Mouse (Mus musculus): ENCODE results near the gene Cavin1. TPM values are rescaled to one million over a fixed set of nuclear protein-coding genes. Genes with fewer than 3 reads are reported as not detected.

The Cavin1 gene
- total RNA-seq (2015) (0.51 and 1.7 TPM in 2 replicates), total RNA-seq (2017) (1.4 and 2.5 TPM in 2 replicates)

DNA sequence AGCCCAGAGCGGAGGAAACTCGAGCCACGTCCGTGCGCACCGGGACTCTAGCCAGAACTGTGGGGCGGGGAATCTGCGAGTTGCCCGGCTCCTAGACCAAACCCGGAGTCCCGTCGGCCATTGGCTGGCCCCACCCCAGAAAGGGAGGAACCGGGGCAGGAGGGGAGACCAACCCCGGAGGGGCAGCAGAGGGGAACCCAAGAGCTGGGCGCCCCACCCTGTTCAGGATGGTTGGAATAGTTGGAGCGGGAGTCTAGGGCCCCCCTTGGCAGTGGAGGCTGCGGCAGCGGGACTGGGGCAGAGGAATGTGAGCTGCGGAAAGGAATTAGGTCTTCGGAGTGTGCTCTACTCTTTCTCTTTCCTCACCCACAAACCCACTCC lies at the start of gene Cavin1:
Cavin1 (minus strand) TSS at position 331 of the 381 bp plus-strand sequence.
- peak; percentile 56 for ATAC-seq (replicated peaks; ENCODE audit: poor library complexity)

DNA sequence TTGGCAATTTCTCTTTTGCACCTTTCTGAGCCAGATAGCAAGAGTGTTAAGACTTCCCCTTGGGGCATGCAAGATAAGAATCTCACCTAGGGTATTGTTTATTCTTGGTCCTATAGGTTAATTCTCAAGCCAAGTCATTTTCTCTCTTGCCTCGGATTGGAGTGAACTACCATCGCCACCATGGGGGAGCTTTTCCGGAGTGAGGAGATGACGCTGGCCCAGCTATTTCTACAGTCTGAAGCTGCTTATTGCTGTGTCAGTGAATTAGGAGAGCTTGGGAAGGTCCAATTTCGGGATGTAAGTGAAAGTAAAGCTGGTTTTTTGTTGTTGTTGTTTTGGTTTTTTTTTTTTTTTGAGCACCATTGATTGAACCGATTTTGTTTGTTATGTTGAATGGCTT lies 41.0 kb upstream of the Cavin1 start:
- ATAC-seq (replicated peaks; ENCODE audit: poor library complexity), result no peak

DNA sequence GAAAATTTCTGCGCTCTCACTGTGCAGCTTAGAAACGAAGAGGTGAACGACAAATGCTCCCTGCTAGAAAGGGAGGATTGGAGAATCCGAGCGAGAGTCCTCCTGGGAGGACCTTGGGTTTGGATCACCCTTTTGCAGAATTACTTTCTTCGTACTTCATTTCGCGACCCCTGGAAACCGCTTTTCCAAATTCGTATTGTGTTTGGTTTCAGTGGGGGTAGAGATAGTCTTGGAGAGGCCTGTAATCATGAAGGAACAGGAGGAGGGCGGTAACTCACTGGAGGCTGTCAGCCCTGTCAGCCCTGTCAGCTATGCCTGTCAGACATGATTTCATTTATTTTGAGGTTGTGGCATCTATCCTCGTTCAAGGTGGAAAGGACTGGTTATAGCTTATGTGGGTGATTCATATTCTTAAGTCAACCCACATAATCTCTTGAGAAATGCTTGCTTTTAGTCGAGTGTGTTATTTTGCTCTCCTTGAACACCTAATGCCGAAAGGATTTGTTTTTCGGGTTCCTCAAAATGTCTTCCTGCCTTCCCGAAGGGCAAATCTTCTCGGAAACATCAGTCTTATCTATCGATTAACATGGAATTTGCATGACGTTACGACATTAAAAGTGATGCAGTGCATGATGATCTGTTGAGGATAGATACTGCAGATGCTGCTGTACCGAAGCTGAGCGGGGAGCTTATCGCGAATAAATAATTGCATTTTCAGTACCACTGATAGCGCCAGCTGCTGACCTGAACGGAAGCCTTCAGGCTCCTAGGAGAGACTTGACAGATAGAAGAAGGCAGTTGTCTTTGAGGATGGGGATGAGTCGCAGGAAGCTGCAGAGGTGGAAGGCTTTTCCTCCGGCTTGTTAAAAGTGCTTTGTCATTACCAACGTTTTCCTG lies 39.4 kb upstream of the Cavin1 start:
- peak; percentile 69 for ATAC-seq (replicated peaks; ENCODE audit: poor library complexity)

GRCm38 (mm10) chr11:101009046-101009887 lies 38.6 kb upstream of the Cavin1 start, which contains the start of gene Atp6v0a1:
Gene Atp6v0a1 (plus strand): TSS chr11:101009452.
- peak; percentile 94 for ATAC-seq (replicated peaks; ENCODE audit: poor library complexity)

DNA sequence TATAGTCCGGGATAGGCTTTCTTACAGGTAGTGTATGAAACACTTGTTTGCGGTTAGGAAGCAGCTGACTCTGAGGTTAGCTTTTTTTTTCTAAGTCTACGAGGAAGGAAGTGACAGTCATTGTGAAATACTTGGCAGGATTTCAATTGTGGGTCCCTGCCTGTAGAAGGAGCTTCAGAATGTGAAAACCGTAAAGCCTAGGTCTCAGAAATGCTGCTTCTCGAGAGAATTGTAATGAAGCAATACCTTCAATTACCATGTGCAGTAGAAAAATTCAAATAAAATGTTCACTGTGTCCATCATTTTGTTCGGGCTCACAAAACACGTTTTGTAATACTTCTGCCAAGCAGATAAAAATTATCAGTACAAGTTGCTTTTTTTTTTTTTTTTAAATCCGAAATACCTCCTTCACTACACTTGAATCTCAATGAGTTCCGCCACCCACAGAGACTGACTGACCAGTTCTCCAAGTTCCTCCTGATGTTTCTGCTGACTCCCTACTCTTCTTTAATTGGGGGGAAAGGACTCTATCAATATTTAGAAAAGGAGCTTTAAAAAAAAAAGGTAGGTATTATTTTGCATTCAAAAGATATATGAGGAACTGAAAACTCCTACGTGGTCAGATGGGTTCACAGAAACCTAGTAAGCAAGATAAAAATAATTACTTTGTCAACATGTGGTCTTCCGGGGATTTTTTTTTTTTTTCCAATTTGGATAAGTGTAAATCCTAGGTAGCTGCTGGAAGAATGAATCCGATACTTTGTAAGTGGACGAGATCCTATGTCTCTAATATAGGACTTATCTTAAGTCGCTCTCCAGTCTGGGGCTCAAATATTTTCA lies 37.7 kb upstream of the Cavin1 start:
- peak; percentile 27 for ATAC-seq (replicated peaks; ENCODE audit: poor library complexity)

DNA sequence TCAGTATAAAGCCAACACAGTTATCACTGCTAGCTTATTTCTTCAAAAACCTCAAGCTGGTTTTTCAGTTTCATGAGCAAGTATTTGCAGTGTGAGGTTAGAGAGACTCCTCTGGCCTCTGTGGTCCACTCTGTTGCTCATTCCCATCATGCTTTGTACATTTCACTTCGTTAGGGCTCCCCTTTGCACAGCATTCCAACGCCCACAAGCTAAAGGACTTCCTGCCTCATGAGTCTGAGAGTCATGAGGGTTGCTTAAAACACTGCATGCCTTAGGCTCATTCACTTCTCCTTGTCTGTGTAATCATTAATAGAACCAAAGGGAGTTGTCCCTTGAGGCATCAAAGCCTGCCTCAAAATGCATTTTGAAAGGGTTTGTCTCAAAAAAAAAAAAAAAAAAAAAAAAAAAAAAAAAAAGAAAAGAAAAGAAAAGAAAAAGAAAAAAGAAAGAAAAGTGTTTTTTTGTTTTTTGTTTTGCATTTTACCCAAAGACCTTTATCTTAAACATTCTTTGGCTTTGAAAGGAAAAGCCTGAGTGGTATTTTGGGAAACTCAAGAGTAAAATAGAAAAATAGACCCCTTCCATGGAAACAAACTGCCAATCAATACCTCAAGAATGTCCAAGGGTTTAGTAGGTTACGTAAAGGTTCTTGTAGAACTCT lies 32.5 kb upstream of the Cavin1 start:
- ATAC-seq (replicated peaks; ENCODE audit: poor library complexity), result peak; percentile 65

DNA sequence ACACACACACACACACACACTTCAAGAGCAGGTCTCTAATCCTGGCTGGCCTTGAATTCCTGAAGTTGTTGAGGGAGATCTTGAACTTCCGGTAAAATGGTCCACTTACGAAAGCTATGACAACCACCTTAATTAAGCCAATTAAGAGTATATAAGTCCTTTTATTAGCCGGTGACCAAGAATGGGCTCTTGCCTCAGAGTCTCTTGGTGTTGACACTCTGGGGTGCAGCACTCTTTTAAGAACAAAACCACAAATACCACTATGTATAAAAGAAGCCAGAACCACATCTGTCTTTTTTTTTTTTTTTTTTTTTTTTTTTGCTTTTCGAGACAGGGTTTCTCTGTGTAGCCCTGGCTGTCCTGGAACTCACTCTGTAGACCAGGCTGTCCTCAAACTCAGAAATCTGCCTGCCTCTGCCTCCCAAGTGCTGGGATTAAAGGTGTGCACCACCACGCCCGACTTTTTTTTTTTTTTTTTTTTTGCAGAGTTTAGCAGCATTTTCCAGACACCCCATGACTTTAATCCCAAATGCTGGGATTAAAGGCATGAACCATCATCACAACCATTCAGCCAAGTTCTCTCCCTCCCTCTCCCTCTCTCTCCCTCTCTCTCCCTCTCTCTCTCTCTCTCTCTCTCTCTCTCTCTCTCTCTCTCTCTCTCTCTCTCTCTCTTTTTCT lies 31.3 kb upstream of the Cavin1 start:
- ATAC-seq (replicated peaks; ENCODE audit: poor library complexity), result peak; percentile 66

GRCm38 (mm10) chr11:100999254-100999653 lies 28.6 kb upstream of the Cavin1 start:
- no peak for ATAC-seq (replicated peaks; ENCODE audit: poor library complexity)

DNA sequence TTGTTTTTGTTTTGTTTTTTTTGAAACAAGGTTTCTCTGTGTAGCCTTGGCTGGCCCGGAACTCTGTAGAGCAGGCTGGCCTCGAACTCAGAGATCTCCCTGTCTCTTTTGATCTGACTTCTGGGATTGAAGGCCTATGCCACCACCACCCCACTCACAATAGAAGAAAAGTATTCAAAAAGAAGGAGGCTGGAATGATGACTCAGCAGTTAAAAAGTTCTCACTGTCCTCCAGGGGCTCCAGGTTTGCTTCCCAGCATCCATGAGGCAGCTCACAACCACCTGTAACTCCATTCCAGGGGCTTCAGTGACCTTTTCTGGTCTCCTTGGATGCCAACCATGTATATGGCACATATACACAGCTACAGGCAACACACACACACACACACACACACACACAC lies 28.1 kb upstream of the Cavin1 start:
- ATAC-seq (replicated peaks; ENCODE audit: poor library complexity), result no peak

- no peak for ATAC-seq (replicated peaks; ENCODE audit: poor library complexity)
Observed at GRCm38 (mm10) chr11:100996501-100996900, 25.8 kb upstream of the Cavin1 start.

- ATAC-seq (replicated peaks; ENCODE audit: poor library complexity), result peak; percentile 14; the same call in 1 of the 2 replicates
Observed at GRCm38 (mm10) chr11:100994655-100995054, 24.0 kb upstream of the Cavin1 start.

DNA sequence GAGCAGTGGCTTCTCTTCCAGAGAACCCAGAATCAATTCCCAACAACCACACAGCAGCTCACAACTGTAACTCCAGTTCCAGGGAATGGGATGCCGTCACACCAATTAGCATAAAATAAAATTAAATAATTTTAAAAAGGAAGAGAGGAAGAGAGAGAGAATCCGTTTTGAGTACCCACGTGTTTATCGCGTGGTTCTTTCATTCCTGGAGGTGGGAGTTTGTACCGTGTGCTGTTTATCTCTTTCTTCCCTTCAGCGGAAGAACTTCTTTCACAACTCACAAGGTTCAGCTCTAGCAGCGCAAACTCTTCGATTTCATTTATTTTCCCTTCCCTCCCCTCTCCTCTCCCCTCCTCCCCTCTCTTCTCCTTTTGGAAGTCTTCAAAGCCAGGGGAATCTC lies 23.5 kb upstream of the Cavin1 start:
- ATAC-seq (replicated peaks; ENCODE audit: poor library complexity), result no peak

DNA sequence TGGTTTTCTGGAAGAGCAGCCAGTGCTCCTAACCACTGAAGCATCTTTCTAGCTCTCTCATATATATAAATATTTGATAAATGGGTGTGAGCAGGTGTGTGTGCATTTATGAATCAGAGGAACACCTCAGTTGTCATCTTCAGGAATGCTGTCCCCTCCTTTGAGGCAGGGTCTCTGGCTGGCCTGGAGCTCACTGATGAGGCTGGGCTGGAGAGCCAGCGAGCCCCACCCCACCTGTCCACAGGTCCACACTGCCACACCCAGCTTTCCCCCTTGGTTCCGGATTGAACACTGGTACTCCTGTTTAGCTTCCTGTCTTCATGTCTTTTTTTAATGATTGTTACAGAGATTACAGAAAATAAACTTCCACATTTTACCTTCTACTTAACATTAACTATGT lies 22.8 kb upstream of the Cavin1 start:
- ATAC-seq (replicated peaks; ENCODE audit: poor library complexity), result no peak

DNA sequence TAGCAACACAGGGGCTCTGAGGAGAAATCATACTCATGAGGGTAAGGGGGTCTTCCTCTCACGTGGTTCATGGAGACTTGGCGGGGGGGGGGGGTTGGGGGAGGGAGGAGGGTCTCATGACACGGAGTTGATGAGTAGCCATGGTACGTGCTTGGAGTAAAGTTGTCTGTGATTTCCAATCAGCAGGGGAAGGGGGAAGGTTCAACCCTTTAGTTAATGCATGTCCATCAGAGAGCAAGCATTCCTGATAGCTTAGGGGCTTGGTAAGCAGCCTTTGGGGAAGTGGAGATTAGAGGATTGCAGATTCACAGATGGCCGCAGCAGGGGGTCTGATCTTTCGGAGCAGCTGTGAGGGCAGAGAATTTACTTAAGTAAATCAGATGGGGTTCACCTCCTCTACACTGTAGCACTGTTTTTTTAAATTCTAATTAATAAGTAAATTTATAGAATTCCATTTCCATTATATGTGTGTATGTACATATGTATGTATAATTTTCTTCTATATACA lies 20.4 kb upstream of the Cavin1 start:
- ATAC-seq (replicated peaks; ENCODE audit: poor library complexity), result no peak; the same call in 1 of the 2 replicates

DNA sequence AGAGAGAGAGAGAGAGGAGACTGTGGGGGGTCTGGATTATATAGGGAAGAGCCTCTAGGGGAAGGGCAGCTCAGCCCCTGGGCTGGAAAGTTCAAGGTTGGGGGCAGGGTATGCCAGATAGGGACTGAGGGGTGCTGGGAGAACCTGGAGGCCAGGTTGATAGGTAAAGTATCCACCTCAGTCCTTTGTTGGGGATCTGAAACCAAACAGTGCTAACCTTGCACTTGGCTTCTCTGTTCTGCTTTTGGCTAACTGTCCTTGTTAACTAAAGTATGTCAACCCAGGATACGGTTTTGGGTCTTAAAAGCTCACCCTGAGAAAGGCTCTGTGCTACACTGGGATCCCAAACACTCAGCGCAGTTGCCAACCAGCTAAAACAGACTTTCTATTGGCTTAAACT lies 19.0 kb upstream of the Cavin1 start:
- no peak for ATAC-seq (replicated peaks; ENCODE audit: poor library complexity)

- ATAC-seq (replicated peaks; ENCODE audit: poor library complexity), result peak; percentile 39
Observed at GRCm38 (mm10) chr11:100988674-100989073, 18.0 kb upstream of the Cavin1 start.

- ATAC-seq (replicated peaks; ENCODE audit: poor library complexity), result 0 out of 2 replicates have a peak, but pooled peaks have one; percentile 41
Observed at GRCm38 (mm10) chr11:100985607-100986006, 14.9 kb upstream of the Cavin1 start.

- ATAC-seq (replicated peaks; ENCODE audit: poor library complexity), result no peak
Observed at GRCm38 (mm10) chr11:100983778-100984131, 13.1 kb upstream of the Cavin1 start.

DNA sequence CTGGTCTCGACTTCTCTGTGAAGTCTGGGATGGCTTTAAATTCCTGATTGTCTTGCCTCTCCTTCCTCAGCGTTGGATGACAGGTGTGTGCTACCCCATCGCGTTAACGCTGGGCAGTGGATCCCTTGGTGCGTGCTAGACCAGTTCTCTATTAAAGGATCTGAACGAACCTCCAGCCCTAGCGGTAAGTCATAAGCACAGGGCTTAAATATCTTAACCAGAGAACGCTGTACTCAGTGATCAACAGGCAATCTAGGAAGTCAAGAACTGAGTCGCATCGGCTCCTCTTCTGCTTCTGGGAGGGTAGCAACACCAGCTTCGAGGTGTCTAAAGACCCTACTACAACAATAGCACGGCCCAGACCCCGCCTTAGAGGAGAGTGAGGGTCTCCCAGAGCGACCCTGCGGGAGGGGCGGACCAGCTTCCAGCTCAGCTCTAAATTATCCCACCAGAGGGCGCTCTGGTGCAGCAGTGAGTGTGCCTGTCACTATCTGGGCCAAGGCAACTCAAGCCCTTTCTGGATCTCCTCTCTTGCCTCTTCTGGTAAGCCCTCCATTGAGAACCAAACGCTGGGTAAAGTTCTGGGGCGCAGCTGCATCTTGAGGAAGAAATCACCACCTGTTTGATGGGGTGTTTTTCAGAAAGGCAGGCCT lies 12.6 kb upstream of the Cavin1 start:
- ATAC-seq (replicated peaks; ENCODE audit: poor library complexity), result peak; percentile 95
